Mouse (Mus musculus) CD4-positive naive resting alpha-beta T cell, adult 76 days (primary cell): ENCODE measurements around the gene 4930402F06Rik. TPM values are rescaled to one million over a fixed set of nuclear protein-coding genes. Genes with fewer than 3 reads are reported as not detected.

Experiments
- total RNA-seq: library from RNA; stranded (reverse); gene quantifications from one replicate; pipeline ENCODE4 v1.2.4, GENCODE M21; 2023

4930402F06Rik gene
- total RNA-seq, result not detected

GRCm38 (mm10) chr2:35397096-35397495 is at the start of gene 4930402F06Rik:
4930402F06Rik (minus strand) TSS chr2:35397175.

GRCm38 (mm10) chr2:35367629-35368028 is 29.3 kb downstream of the 4930402F06Rik start, which contains the start of gene 4930568D16Rik:
4930568D16Rik (minus strand) TSS chr2:35367729.

GRCm38 (mm10) chr2:35336388-35337280 is 60.3 kb downstream of the 4930402F06Rik start, which contains the start of gene Stom:
Stom (minus strand) TSS chr2:35336976.

Other genes starting within 250 kb of the 4930402F06Rik start
- 210 TPM for gene Rab14, start 196.1 kb downstream of the 4930402F06Rik start, total RNA-seq
- 22.5 TPM for gene Gsn, start 140.8 kb downstream of the 4930402F06Rik start, total RNA-seq
- gene Stom, start 60.2 kb downstream of the 4930402F06Rik start, total RNA-seq, result 4.4 TPM
- gene 4930568D16Rik, start 29.4 kb downstream of the 4930402F06Rik start, total RNA-seq, result not detected
- gene Ggta1, start 66.1 kb upstream of the 4930402F06Rik start, total RNA-seq, result 13.3 TPM
- gene Dab2ip, start 161.1 kb upstream of the 4930402F06Rik start, total RNA-seq, result 1.2 TPM